Mouse (Mus musculus): ENCODE results near the gene Yes1. TPM values are rescaled to one million over a fixed set of nuclear protein-coding genes. Genes with fewer than 3 reads are reported as not detected.
A peak's percentile ranks its signal among the peaks of the same experiment; 100 is the strongest.

Gene Yes1
- 39.3 TPM for polyA plus RNA-seq (2021)

DNA sequence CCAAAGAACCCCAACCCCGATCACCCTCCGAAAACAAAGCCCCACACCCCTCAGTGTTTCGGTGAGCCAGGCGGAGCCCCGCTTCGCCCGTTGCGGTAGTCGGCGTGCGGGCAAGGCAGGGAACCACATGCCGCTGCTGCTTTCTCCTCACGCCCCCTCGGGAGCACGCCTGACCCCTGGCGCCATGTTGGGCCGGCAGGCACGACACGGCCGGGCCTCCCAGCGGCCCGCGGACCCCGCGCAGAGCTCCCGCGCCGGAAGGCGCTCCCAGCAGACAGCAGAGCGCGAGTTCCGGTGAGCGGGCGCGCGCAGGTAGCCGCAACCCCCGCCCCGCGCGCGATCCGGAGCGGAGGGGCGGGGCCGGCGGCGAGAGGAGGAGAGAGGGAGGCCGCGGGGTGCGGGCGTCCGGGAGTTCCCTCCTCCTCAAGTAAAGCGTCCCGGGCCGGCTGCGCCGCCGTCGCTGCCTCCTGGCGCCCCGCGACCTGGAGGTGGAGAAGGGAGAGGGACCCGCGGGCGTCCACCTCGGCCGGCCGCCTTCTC is at the start of gene Yes1:
TSS of gene Yes1 (plus strand) at position 371 of the 540 bp plus-strand sequence.
- no peak for TF ChIP-seq CTCF (IDR thresholded peaks at IDR 0.05)
- ATAC-seq, result peak; percentile 90
- POLR2A ChIA-PET, result interaction anchor here (1.2 kb wide), 2 partner anchors 11 to 12 kb away, joined by 3 read pairs; no protein-coding TSS in a partner anchor

DNA sequence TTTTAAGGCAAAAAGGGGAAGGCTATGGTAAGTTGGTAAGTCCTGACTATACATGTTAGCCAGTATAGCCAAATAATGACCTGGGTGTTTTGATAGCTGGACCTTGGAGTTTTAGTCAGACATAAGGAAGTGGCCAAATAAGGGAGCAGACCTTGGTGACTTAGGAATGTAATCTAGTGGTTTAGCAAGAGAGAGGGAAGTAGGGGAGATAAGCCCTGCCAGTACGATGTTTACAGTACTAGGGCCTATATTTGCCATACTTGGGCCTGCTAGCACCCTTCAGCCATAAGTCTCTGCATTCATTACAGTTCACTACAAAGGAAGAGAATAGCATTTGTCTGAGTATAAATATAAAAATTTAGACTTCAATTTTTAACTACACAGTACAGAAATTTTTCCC is 46.3 kb upstream of the Yes1 start:
- ChIA-PET POLR2A (no interaction called here), CTCF (no interaction called here)
- peaks cover 13% of the 10 kb centered on the region for H3K27me3 ChIP-seq
- DNase-seq (ENCODE audit: low read depth, low spot score) (no peak), ATAC-seq (no peak)
- in situ Hi-C loops (cut with MboI; ENCODE audit: low pct_unique_long_range_greater_than_20kb), result no loop called here
- TF ChIP-seq CTCF (IDR thresholded peaks at IDR 0.05), result no peak

More for the DNA sequence above, at the start of gene Yes1:
- CTCF ChIA-PET, result interaction anchor here (0.7 to 1.1 kb wide), 3 partner anchors 12 to 422 kb away, joined by 3 read pairs; no protein-coding TSS in a partner anchor
- no peaks in the 10 kb centered on the region for H3K27me3 ChIP-seq
- in situ Hi-C loops (cut with MboI; ENCODE audit: low pct_unique_long_range_greater_than_20kb), result no loop called here
- DNase-seq (ENCODE audit: low read depth, low spot score), result no peak

DNA sequence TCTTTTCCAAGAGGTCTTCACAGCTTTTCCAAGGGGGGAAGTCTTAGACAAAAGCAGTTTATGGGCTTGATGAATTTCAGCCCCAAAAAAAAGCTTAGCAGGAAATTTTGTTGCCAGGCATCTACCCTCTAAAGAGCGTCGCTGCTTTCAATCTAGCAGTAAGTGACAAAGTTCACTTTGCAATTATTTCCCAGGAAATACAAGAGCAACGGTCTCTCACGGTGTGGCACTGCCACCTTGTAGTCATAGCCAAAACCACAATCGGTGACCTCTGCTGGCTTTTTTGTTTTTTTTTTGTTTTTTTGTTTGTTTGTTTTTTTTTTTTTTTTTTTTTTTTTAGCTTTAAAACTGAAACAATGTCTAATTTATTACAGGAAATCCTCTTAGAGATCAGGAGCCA is 39.2 kb upstream of the Yes1 start:
- in situ Hi-C loops (cut with MboI; ENCODE audit: low pct_unique_long_range_greater_than_20kb), result no loop called here
- TF ChIP-seq CTCF (IDR thresholded peaks at IDR 0.05), result no peak

DNA sequence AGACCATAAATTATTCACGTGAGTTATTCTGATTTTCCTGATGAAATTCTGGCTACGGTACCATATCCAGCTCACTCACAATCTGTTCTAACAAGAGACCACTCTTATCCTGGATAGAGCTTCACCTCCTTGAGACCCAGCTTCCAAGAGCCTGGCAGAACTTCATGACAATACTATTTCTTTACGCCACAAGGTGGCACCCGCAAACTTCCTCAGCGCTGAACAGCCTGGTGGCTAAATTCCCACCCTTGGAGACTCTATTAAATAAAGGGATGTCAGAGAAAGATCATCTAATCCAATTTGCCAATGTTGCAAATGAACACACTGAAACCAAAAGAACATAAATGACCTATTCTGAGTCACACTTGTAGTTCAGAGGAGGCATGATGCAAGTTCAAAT is 22.8 kb upstream of the Yes1 start:
- CTCF ChIA-PET, result interaction anchor here (0.8 to 3.7 kb wide), 6 partner anchors 19 to 159 kb away, joined by 3 to 24 read pairs (median 3); no protein-coding TSS in a partner anchor
- DNase-seq (ENCODE audit: low read depth, low spot score) (no peak), ATAC-seq (no peak)
- peak; percentile 88 for TF ChIP-seq CTCF (IDR thresholded peaks at IDR 0.05)
- in situ Hi-C loops (cut with MboI; ENCODE audit: low pct_unique_long_range_greater_than_20kb), result no loop called here
- POLR2A ChIA-PET, result no interaction called here
- peaks cover 19% of the 10 kb centered on the region for H3K27me3 ChIP-seq

More for the DNA sequence above, 39.2 kb upstream of the Yes1 start:
- ChIA-PET CTCF (no interaction called here), POLR2A (interaction anchor here (0.6 kb wide), 1 partner anchor 23 kb away, joined by 3 read pairs; no protein-coding TSS in a partner anchor)
- ATAC-seq (no peak), DNase-seq (ENCODE audit: low read depth, low spot score) (no peak)
- H3K27me3 ChIP-seq, result peaks cover 23% of the 10 kb centered on the region

DNA sequence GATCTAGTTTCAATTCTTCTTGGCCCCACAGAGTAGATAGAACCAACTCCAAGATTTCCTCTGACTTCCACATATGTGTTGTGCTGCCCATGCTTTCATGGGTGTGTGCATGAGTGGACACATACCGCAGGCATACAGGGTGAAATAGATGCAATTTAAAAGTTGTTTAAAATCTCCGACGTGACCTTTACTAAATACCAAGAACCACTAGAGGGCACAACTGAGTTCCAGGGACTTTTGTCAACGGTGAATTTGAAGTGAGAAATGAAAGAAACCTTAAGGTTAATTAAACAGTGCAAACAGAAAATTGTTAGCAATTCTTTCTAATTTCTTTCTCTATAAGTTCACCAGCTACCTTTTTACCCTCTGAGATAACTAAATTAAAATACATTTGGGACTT is 17.2 kb upstream of the Yes1 start:
- peak; percentile 72 for TF ChIP-seq CTCF (IDR thresholded peaks at IDR 0.05)
- ChIA-PET POLR2A (no interaction called here), CTCF (interaction anchor here (1.0 to 3.6 kb wide), 5 partner anchors 13 to 63 kb away, joined by 3 to 26 read pairs (median 5); no protein-coding TSS in a partner anchor)
- no peak for ATAC-seq
- H3K27me3 ChIP-seq, result peaks cover 33% of the 10 kb centered on the region
- DNase-seq (ENCODE audit: low read depth, low spot score), result no peak
- in situ Hi-C loops (cut with MboI; ENCODE audit: low pct_unique_long_range_greater_than_20kb), result loop anchor here (10.0 kb wide), 2 partner anchors 61 to 441 kb away; no protein-coding TSS in a partner anchor

DNA sequence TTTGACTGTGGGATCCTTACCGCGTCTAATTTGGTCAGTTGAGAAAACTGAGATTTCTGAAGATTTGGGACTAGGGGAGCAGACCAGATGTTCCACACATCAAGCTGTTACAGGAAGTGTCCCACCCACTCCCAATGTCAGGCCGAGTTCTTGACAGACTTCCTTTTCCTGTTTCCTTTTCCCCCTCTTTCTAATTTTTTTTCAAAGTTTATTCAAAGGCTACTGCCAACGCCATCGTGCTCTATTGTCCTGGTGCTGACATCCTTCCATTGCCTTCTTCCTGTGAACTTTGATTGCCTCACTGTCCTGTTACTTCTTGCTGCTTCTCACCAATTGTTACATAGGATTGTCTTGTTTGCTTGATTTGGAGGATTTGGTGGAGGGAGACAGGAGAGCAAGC is 16.6 kb upstream of the Yes1 start:
- CTCF ChIA-PET, result interaction anchor here (0.7 to 3.6 kb wide), 5 partner anchors 12 to 153 kb away, joined by 3 to 26 read pairs (median 5); no protein-coding TSS in a partner anchor

DNA sequence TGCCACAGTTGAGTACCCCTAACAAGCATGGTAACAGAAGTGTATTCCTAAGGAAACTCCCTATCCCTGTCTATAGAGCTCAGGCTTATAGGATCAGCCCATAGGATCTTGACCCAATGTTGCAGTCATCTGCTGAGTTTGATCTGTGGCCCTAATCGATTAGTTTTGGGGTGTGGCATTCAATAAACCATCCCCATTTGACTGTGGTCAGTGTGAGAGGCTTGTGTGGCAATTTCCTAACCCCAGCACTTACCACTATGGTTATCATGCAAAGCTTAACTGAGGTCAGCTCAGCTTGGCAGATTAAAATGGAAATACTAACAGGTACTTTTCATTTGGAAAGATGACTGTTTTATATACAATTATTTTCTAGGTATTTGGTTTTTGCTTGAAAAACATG is 5.1 kb upstream of the Yes1 start:
- CTCF ChIA-PET, result interaction anchor here (4.8 kb wide), 1 partner anchor 12 kb away, joined by 26 read pairs; no protein-coding TSS in a partner anchor
- ATAC-seq (no peak), DNase-seq (ENCODE audit: low read depth, low spot score) (no peak)
- POLR2A ChIA-PET, result interaction anchor here (0.5 to 1.1 kb wide), 3 partner anchors 14 to 46 kb away, joined by 3 to 4 read pairs (median 4); no protein-coding TSS in a partner anchor
- peaks cover 16% of the 10 kb centered on the region for H3K27me3 ChIP-seq
- no peak for TF ChIP-seq CTCF (IDR thresholded peaks at IDR 0.05)
- in situ Hi-C loops (cut with MboI; ENCODE audit: low pct_unique_long_range_greater_than_20kb), result no loop called here

More for the DNA sequence above, 16.6 kb upstream of the Yes1 start:
- no peak for ATAC-seq
- in situ Hi-C loops (cut with MboI; ENCODE audit: low pct_unique_long_range_greater_than_20kb), result loop anchor here (10.0 kb wide), 2 partner anchors 60 to 440 kb away; no protein-coding TSS in a partner anchor
- H3K27me3 ChIP-seq, result peaks cover 30% of the 10 kb centered on the region
- POLR2A ChIA-PET, result no interaction called here
- TF ChIP-seq CTCF (IDR thresholded peaks at IDR 0.05), result no peak
- no peak for DNase-seq (ENCODE audit: low read depth, low spot score)

DNA sequence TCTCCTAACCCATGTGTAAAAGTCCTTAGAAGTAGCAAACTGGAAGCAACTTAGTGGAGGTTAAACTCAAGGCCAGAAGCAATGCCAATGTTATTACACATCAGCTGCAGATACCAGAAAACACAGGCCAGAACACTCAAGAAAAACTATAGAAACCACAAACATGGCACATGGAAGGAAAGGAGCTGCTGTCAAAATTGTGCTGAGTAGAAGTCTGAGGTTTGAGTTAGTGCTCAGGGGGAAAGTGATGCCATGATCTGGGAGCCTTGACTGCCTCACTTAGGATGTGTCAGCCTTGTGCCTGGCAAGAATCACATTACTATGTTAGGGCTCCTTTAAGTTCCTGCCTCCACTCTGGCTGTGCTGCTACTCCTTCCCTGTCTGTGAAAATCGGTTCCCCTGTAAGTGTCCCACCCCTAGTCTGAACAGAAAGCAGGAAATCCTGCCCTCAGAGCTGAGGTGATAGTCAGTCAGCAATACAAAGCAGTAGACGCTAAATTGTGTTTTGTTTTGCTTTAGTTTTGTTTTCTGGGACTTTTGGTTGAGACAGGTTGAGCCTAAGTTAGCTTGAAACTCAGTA is 3.1 kb upstream of the Yes1 start:
- POLR2A ChIA-PET, result interaction anchor here (0.5 kb wide), 1 partner anchor 75 kb away, joined by 3 read pairs; no protein-coding TSS in a partner anchor
- in situ Hi-C loops (cut with MboI; ENCODE audit: low pct_unique_long_range_greater_than_20kb), result no loop called here
- H3K27me3 ChIP-seq, result peaks cover 7% of the 10 kb centered on the region
- CTCF ChIA-PET, result interaction anchor here (1.0 to 4.8 kb wide), 2 partner anchors 11 to 14 kb away, joined by 3 to 26 read pairs; no protein-coding TSS in a partner anchor
- ATAC-seq, result no peak
- no peak for TF ChIP-seq CTCF (IDR thresholded peaks at IDR 0.05)
- no peak for DNase-seq (ENCODE audit: low read depth, low spot score)

DNA sequence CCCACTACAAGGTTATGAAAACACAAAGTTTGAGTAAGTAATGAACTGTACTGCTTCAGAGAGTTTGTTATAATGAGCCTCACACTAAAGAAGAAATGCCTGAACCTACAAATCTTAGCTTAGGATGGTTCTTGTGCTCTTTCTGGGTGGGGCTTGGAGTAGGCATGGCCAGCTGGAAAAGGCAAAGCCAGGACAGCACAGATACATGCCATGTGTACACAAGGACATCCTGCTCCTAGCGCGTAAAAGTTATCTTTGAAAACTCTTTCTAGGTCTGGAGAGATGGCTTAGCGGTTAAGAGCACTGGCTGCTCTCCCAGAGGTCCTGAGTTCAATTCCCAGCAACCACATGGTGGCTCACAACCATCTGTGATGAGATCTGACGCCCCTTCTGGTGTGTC is 2.5 kb upstream of the Yes1 start:
- in situ Hi-C loops (cut with MboI; ENCODE audit: low pct_unique_long_range_greater_than_20kb), result no loop called here
- DNase-seq (ENCODE audit: low read depth, low spot score) (no peak), ATAC-seq (no peak)
- ChIA-PET CTCF (interaction anchor here (4.8 kb wide), 1 partner anchor 15 kb away, joined by 26 read pairs; no protein-coding TSS in a partner anchor), POLR2A (no interaction called here)
- TF ChIP-seq CTCF (IDR thresholded peaks at IDR 0.05), result no peak
- peaks cover 7% of the 10 kb centered on the region for H3K27me3 ChIP-seq

DNA sequence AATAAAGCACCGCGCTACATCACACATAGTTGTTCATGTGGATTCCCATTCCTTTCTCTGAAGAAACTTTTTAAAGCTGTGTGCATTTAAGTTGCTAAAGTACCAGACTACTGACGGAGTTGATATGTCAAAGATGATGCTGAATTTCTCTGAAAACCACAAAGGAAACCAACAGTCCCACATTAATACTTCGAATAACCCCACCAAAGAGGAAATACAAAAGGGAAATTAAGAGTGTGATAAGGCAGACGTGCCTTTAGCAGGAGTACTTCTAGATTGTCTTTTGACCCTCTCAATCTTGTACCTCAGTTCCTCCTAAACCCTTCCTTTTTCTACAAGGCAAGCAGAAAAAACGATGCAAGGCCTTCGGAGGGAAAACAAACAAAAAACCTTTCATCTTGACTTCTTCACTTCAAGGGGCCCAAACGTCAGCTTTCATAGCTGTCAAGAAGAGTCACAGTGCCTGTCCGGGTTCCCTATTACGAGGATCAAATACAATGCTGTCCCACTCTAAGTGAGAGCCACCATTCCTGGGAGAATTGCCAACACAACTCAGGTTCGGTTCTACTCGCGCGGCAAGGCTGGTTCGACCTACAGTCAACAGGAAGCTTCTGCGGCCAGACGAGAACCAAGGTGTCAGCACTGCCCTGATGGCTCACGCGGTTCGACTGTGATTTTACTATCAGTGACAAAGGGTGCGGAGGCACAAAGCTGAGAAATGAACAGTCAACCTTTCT is 739 bp upstream of the Yes1 start:
- POLR2A ChIA-PET, result interaction anchor here (0.6 to 1.2 kb wide), 2 partner anchors 11 to 30 kb away, joined by 3 to 4 read pairs; no protein-coding TSS in a partner anchor
- DNase-seq (ENCODE audit: low read depth, low spot score), result no peak
- TF ChIP-seq CTCF (IDR thresholded peaks at IDR 0.05), result no peak
- in situ Hi-C loops (cut with MboI; ENCODE audit: low pct_unique_long_range_greater_than_20kb), result no loop called here
- ATAC-seq, result no peak
- H3K27me3 ChIP-seq, result no peaks in the 10 kb centered on the region
- CTCF ChIA-PET, result interaction anchor here (0.7 to 1.1 kb wide), 3 partner anchors 12 to 423 kb away, joined by 3 read pairs; no protein-coding TSS in a partner anchor

Measured in Patski (cell line).